Mouse (Mus musculus) urinary bladder, adult 18-20 months (tissue): Measurements from ENCODE around the gene Nek6.

Source experiments
- DNase-seq, 2 experiments: peaks; one replicate each; pipeline ENCODE4 v3.0.0; 2022; ENCODE audit warnings: low spot score in 2 of 2, mixed read lengths in 2 of 2

The Nek6 gene

GRCm38 (mm10) chr2:38578602-38579521 lies 67.4 kb downstream of the Nek6 start:
- DNase-seq, result no peak

DNA sequence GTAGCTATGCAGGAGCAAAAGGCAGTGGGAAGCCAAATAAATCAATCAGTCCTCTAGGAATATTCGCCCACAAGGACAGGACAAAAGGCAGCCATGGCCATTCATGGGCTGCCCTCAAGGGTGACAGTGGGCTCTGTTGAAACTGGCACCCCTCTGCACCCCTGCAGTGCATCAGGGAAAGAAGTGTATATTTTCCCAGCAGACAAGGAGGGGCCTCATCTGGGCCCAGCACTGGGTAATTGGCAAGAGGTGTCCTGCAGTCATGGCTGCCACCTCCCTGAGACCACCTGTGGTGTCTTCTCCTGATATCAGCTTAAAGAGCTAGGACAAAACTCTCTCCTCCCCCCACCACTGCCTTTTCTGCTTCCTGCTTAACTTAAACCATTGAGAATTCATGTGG lies 68.1 kb downstream of the Nek6 start:
- DNase-seq, result no peak

- no peak for DNase-seq
Observed at GRCm38 (mm10) chr2:38583982-38584381, 72.5 kb downstream of the Nek6 start.

DNA sequence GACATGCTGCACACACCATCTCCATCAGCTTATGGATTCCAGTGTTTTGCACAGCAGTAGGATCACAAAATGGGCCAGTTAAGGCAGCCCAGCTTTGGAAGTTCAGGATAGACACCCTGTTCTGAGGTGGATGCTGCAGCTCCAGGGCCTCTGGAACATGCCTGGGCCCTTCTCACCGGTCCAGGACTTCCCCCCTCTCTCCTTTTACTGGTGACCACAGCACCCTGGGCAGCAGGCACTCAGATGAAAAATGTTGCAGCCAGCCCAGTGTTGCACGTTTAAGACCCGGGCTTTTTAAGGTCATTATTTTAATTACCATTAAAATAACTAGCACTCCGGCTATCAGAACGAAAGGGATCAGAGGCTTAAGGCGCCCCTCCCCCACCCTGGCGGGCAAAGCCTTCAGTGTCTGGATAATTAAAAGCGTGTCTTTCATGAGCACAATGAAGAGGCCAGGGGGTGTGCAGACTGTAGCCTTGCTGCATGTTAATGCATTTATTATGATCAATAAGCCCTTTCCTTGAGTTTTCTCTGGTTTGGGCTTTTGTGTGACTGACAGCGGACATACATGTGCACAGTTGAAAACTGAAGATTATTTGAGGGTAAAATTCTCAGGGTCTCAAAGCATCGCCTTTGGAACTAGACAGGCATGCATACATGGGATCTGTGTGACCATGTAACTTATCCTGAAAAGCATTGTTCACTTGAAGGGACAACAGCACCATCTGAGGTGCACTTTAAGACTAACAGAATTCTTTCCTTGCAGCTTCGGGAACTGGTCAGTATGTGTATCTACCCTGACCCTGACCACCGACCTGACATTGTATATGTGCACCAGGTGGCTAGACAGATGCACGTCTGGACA lies 73.3 kb downstream of the Nek6 start:
- DNase-seq, result no peak

GRCm38 (mm10) chr2:38585379-38585736 lies 73.9 kb downstream of the Nek6 start:
- no peak for DNase-seq

DNA sequence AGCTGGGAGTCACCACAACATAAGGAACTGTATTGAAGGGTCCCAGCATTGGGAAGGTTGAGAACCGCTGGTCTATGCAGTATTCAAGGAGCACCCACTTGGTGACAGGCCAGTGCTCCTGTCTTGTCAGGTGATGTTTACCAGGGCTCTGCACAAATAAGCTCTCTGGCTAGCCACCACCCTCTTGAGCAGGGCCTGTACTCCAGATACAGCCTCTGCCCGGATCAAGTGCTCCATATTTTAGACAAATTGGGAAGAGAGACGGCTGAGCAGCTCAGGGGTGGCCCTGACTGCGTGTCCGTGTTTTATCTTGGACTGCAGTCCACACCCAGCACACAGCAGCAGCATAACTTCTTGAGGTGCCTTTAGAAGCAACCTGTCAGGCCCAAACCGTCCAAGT lies 75.3 kb downstream of the Nek6 start:
- DNase-seq, result no peak

- DNase-seq, result no peak
Observed at GRCm38 (mm10) chr2:38591751-38592459, 80.5 kb downstream of the Nek6 start.

- DNase-seq, result no peak
Observed at GRCm38 (mm10) chr2:38594874-38595273, 83.4 kb downstream of the Nek6 start.

GRCm38 (mm10) chr2:38597896-38598295 lies 86.5 kb downstream of the Nek6 start:
- no peak for DNase-seq

DNA sequence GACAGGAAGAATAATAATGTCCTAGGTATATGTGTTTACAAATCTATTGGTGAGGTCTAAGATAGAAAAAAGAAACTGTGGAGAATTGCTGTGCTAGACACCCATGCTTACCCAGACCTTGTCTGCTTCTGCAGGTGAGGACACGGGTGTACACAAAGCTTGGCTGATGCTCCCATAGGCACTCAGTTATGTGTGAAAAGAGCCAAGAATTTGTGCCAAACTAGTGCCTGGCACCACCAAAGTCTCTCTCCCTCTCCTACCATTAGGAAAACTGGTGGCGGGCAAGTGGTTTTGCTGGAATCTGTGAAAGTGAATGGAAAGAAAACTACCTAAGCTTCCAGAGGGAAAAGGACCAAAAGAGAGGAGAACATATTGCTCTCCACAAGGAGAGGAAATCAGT lies 87.0 kb downstream of the Nek6 start:
- no peak for DNase-seq

- no peak for DNase-seq
Observed at GRCm38 (mm10) chr2:38600842-38601241, 89.4 kb downstream of the Nek6 start.

GRCm38 (mm10) chr2:38607716-38608115 lies 96.3 kb downstream of the Nek6 start:
- no peak for DNase-seq

GRCm38 (mm10) chr2:38608831-38609309 lies 97.4 kb downstream of the Nek6 start:
- DNase-seq, result no peak

DNA sequence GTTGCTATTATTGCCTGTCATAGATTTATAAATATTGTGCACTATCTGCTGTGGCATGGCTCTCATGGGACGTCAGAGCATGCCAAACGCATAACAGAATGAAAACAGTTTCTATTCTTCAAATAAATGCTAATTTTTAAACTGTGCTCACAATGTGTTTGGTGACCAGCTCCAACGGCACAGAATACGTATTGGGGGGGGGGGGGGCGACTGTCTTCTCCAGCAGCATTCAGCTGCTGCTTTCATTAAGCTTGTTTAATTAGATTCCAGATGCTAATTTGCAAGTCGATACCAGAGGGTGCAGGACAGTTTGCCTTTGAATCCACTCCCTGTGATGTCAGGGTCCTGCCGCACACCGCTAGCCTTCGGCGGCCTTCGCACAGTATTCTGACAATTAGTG lies 97.9 kb downstream of the Nek6 start:
- DNase-seq, result no peak

DNA sequence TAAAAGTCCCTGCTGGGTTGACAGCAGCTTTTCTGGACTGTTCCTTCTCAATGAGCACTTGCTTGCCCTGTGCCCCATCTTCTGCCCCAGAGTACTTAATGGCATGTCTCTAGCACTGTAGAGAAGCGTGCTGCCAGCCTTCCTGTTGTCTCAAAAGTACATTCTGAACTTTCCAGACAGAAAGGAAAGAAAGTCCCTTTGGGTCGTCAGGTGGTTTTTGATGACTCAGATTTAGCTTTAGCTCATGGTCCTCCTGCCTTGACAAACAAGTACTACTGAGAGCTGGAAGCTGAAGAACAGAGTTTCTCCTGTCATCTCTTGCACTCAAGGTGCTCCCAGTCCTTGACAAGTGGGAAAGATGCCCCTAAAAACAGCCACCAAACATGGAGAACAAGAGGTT lies 98.7 kb downstream of the Nek6 start:
- DNase-seq, result no peak

- DNase-seq, result no peak
Observed at GRCm38 (mm10) chr2:38612596-38612995, 101.2 kb downstream of the Nek6 start.

GRCm38 (mm10) chr2:38613576-38613975 lies 102.1 kb downstream of the Nek6 start:
- no peak for DNase-seq

DNA sequence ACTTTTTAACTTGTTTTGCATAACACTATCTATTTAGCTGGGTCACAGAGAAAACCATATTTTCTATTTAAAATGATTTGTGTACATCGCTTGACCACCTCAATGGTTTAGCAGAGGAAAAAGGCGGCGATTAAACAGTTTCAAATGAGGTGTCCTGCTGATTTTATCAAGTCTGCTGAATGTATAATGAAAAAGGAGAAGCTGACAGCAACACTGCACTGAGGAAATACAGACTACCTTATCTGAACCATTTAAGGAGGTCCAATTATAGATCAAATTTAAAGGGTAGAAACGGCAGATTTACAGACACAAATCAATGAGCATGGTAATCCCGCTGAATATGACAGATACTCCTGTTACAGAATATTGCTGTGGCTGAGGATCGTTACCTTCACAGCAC lies 103.0 kb downstream of the Nek6 start:
- DNase-seq, result no peak

DNA sequence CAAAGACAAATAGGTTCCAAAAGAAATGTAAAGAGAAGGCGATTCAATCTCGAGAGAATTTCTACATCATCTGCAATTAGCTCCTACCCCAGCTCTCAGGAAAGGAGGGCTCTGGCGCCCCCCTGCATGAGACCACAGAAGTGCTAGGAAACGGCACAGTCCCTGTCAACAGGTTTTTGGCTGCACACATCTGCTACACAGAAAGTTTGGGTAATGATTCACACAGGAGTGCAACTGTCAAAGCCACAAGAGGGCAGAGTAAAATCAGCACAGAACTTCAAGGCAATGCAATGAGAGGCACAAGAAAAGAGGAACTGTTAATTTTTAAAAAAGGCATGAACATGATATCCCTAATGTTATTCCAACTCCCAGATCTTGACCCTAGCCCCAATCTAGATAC lies 104.6 kb downstream of the Nek6 start:
- DNase-seq, result no peak

GRCm38 (mm10) chr2:38616956-38617872 lies 105.8 kb downstream of the Nek6 start:
- DNase-seq, result no peak

DNA sequence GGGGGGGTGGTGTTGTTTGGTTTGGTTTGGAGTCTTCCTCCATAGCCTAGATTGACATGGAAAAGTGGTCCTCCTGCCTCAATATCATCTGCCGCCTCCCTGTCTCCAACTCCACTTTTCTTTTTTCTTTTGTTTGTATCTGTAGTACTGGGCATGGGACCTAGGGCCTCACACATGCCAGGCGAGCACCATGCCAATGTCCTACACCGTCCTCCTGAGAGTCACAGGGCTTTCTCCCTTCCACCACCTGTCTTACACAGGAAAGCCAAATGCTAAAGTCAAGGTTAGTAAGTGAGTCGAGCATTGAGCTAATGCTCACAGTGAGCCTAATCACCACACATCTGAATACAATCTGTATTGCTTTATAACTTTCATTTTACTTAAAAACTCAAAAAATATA lies 108.3 kb downstream of the Nek6 start:
- DNase-seq, result no peak
